Mouse (Mus musculus): Measurements from ENCODE around the gene Gm11011.

DNA sequence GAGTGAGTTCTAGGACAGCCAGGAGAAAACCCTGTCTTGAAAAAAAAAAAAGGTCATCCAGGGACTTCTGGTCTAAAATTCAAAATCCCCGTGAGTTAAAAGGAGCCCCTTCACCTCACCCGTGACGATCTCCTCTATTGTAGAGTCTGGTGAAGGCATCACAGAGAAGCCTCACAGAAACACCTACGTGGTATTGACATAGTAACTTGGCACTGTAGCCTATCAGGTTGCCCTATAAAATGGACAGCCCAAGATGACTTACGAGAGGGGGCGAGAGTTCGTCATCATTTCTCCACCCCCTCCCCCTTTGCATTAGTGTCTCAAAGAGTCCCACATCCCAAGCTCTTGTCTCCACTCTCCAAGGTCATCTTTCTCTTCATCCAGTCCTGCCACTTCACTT, 41.9 kb downstream of the Gm11011 start:
- TF ChIP-seq CTCF (conservative IDR thresholded peaks at IDR 0.05; ENCODE audit: low read length) (no peak), NANOG (IDR thresholded peaks at IDR 0.05; ENCODE audit: borderline replicate concordance, low read length) (no peak)

All from E14TG2a.4 (cell line).